Mouse (Mus musculus): ENCODE results near the gene Ccdc87. TPM values are rescaled to one million over a fixed set of nuclear protein-coding genes. Genes with fewer than 3 reads are reported as not detected.

Ccdc87 gene
- total RNA-seq, 4 experiments from 2014 or later = not detected

GRCm38 (mm10) chr19:4889791-4890190, 50.6 kb downstream of the Ccdc87 start:
- no peak for DNase-seq (ENCODE audit: low spot score in 2 of 2)

GRCm38 (mm10) chr19:4891798-4892197, 52.6 kb downstream of the Ccdc87 start:
- DNase-seq (ENCODE audit: low spot score in 2 of 2) = no peak

Other genes starting within 250 kb of the Ccdc87 start
- 1 to 10 TPM in 2 of 4 experiments, under 1 TPM in 2; 0.46 to 6.3 (median 1.1) TPM for gene Lrfn4, start 223.7 kb upstream of the Ccdc87 start, total RNA-seq (2022)
- gene Rce1, start 213.7 kb upstream of the Ccdc87 start, total RNA-seq (2022) = 1 to 10 TPM; 3.2 to 7.5 (median 4.0) TPM
- not detected for gene Gm960, start 140.7 kb upstream of the Ccdc87 start, total RNA-seq (2022)
- gene Sptbn2, start 128.2 kb upstream of the Ccdc87 start, total RNA-seq (2022) = under 1 TPM in 3 of 4 experiments, not detected in 1; 0.04 to 0.10 (median 0.07) TPM
- gene Rbm4b, start 82.9 kb upstream of the Ccdc87 start, total RNA-seq (2022) = 1 to 10 TPM; 2.0 to 2.9 (median 2.7) TPM
- 10 to 100 TPM; 32.2 to 39.3 (median 33.5) TPM for gene Rbm4, start 45.5 kb upstream of the Ccdc87 start, total RNA-seq (2022)
- 10 to 100 TPM in 3 of 4 experiments, 1 to 10 TPM in 1; 8.7 to 14.3 (median 11.8) TPM for gene Gm21992, start 27.8 kb upstream of the Ccdc87 start, total RNA-seq (2022)
- gene Rbm14, start 27.7 kb upstream of the Ccdc87 start, total RNA-seq (2022) = 1 to 10 TPM; 5.5 to 7.2 (median 6.5) TPM
- gene Ccs, start within 50 bp of the Ccdc87 start, total RNA-seq (2022) = 10 to 100 TPM; 18.0 to 27.4 (median 22.5) TPM
- 10 to 100 TPM; 26.2 to 36.7 (median 31.9) TPM for gene Ctsf, start 15.8 kb downstream of the Ccdc87 start, total RNA-seq (2022)
- over 10,000 TPM in 2 of 4 experiments, 1,000 to 10,000 TPM in 2; 9,112 to 10,193 (median 10,010) TPM for gene Actn3, start 38.5 kb downstream of the Ccdc87 start, total RNA-seq (2022)
- 1 to 10 TPM; 1.8 to 3.6 (median 2.6) TPM for gene Zdhhc24, start 39.3 kb downstream of the Ccdc87 start, total RNA-seq (2022)
- gene Bbs1, start 67.3 kb downstream of the Ccdc87 start, total RNA-seq (2022) = 1 to 10 TPM; 1.1 to 3.3 (median 1.2) TPM
- gene Dpp3, start 88.9 kb downstream of the Ccdc87 start, total RNA-seq (2022) = 10 to 100 TPM; 12.5 to 14.3 (median 13.1) TPM
- gene Peli3, start 103.8 kb downstream of the Ccdc87 start, total RNA-seq (2022) = 1 to 10 TPM; 2.7 to 3.8 (median 3.3) TPM
- gene Mrpl11, start 122.8 kb downstream of the Ccdc87 start, total RNA-seq (2022) = 10 to 100 TPM; 56.3 to 63.7 (median 60.7) TPM
- under 1 TPM in 1 of 4 experiments, not detected in 3; 0.11 TPM for gene Npas4, start 150.9 kb downstream of the Ccdc87 start, total RNA-seq (2022)
- gene Slc29a2, start 184.5 kb downstream of the Ccdc87 start, total RNA-seq (2022) = 1 to 10 TPM; 4.0 to 6.1 (median 4.3) TPM
- gene B4gat1, start 199.5 kb downstream of the Ccdc87 start, total RNA-seq (2022) = 10 to 100 TPM; 16.0 to 23.1 (median 19.5) TPM
- gene AC124502.3, start 199.5 kb downstream of the Ccdc87 start, total RNA-seq (2022) = 1 to 10 TPM in 3 of 4 experiments, under 1 TPM in 1; 0.61 to 1.7 (median 1.4) TPM
- gene Brms1, start 202.0 kb downstream of the Ccdc87 start, total RNA-seq (2022) = 10 to 100 TPM; 14.8 to 17.6 (median 16.4) TPM
- 1 to 10 TPM in 1 of 4 experiments, under 1 TPM in 3; 0.47 to 1.0 (median 0.75) TPM for gene Rin1, start 211.1 kb downstream of the Ccdc87 start, total RNA-seq (2022)
- gene Cd248, start 228.7 kb downstream of the Ccdc87 start, total RNA-seq (2022) = 1 to 10 TPM; 5.2 to 8.9 (median 7.0) TPM
- under 1 TPM in 1 of 4 experiments, not detected in 3; 0.12 TPM for gene Tmem151a, start 246.2 kb downstream of the Ccdc87 start, total RNA-seq (2022)
- gene Yif1a, start 249.2 kb downstream of the Ccdc87 start, total RNA-seq (2022) = 10 to 100 TPM; 37.4 to 44.7 (median 39.8) TPM

Measured in gastrocnemius, adult 8-10 months (tissue).